9 mouse cellular contexts compared by ENCODE assay signal in genomic region chr3:104791017-104791416, GRCm38 (mm10). TPM values are rescaled to one million over a fixed set of nuclear protein-coding genes. Genes with fewer than 3 reads are reported as not detected.
DNase-seq lines count a peak whose midpoint lies in the region; ATAC-seq and TF ChIP-seq lines count a peak whose summit lies in the region.
"Had no signal": no experiment of that assay in that cellular context is flagged by ENCODE, and none has a peak within 500 bp of the region (broad histone marks: within the 10 kb centered on the region; RNA-seq: fewer than 3 reads in every experiment).

No protein-coding gene starts in this region.

- H3K27ac ChIP-seq in gastrocnemius, adult 2 months: peak overlapping the region; percentile 94
- peak overlapping the region; percentile 34; the same call in 1 of the 2 replicates for H3K27ac ChIP-seq in neural tube, embryonic 11.5 days (ENCODE audit: low read depth, low read length)
- no peak overlapping the region for H3K27ac ChIP-seq in liver, embryonic 13.5 days

- intact Hi-C loops in gastrocnemius, adult 2 months (cut with DNase I): no loop called here

- no peak for ATAC-seq in neural tube, embryonic 11.5 days (ENCODE audit: insufficient read depth, low FRiP score, low TSS enrichment)
- no peak for ATAC-seq in liver, embryonic 13.5 days (ENCODE audit: low read depth)
- ATAC-seq in inflammation-experienced regulatory T-cells, adult 6 months: no peak
- no peak for ATAC-seq in cerebellum, adult (ENCODE audit: insufficient number of reproducible peaks, low FRiP score, low TSS enrichment)
- ATAC-seq: activated CD4-positive, CD25-positive, alpha-beta regulatory T cell, adult 4 months had no signal

- H3K4me3 ChIP-seq in gastrocnemius, adult 2 months: peak overlapping the region; percentile 88
- H3K4me3 ChIP-seq in neural tube, embryonic 11.5 days (ENCODE audit: low read depth, low read length): peak overlapping the region; percentile 59
- H3K4me3 ChIP-seq in liver, embryonic 13.5 days (replicated peaks): no peak overlapping the region

- no peaks in the 10 kb centered on the region for H3K27me3 ChIP-seq in neural tube, embryonic 11.5 days (ENCODE audit: control insufficient read depth, insufficient read depth, low read length)
- H3K27me3 ChIP-seq in liver, embryonic 13.5 days: peaks cover 40% of the 10 kb centered on the region

- DNase-seq in gastrocnemius, adult 2 months: no peak
- no peak for DNase-seq in gastrocnemius, adult 8-10 months (ENCODE audit: low spot score in 2 of 2)
- DNase-seq in neural tube, embryonic 11.5 days (ENCODE audit: low spot score): no peak
- DNase-seq in neural tube, embryonic 10.5 days (ENCODE audit: extremely low spot score, low spot score): no peak
- DNase-seq in liver, embryonic 13.5 days: no peak
- DNase-seq in ovary, adult 18-20 months (ENCODE audit: low spot score): no peak

- TF ChIP-seq CTCF in gastrocnemius, adult 2 months (IDR thresholded peaks at IDR 0.05): no peak

- peaks cover 32% of the 10 kb centered on the region for H3K4me1 ChIP-seq in neural tube, embryonic 11.5 days (ENCODE audit: control insufficient read depth, insufficient read depth, low read length)
- peaks cover 64% of the 10 kb centered on the region for H3K4me1 ChIP-seq in liver, embryonic 13.5 days (replicated peaks)

- H3K4me2 ChIP-seq in neural tube, embryonic 11.5 days (ENCODE audit: low read depth): peak overlapping the region; percentile 76
- H3K4me2 ChIP-seq in liver, embryonic 13.5 days: peak overlapping the region; percentile 71

- peak overlapping the region; percentile 59 for H3K9ac ChIP-seq in neural tube, embryonic 11.5 days (ENCODE audit: low read length)
- no peak overlapping the region for H3K9ac ChIP-seq in liver, embryonic 13.5 days

- no peaks in the 10 kb centered on the region for H3K9me3 ChIP-seq in neural tube, embryonic 11.5 days (ENCODE audit: control insufficient read depth, low read length)
- H3K9me3 ChIP-seq in liver, embryonic 13.5 days (replicated peaks): no peaks in the 10 kb centered on the region

- WGBS in neural tube, embryonic 11.5 days: 27% methylated on average over 4 of the region's 4 CpGs
- 41% methylated on average over 4 of the region's 4 CpGs for WGBS in liver, embryonic 13.5 days (ENCODE audit: insufficient replicate concordance)

- H3K36me3 ChIP-seq in neural tube, embryonic 11.5 days (ENCODE audit: control insufficient read depth, insufficient read depth, low read length): peaks cover 2% of the 10 kb centered on the region; the same call in 1 of the 2 replicates
- H3K36me3 ChIP-seq in liver, embryonic 13.5 days: peaks cover 13% of the 10 kb centered on the region

RNA-seq across cellular contexts. Expression of gene Rhoc, which starts 2.8 kb away (rescaled TPM):
- total RNA-seq in gastrocnemius, adult 2 months (2021): 10 to 100 TPM; 26.1 to 41.6 TPM
- 10 to 100 TPM; 30.2 to 33.5 (median 32.0) TPM for total RNA-seq in gastrocnemius, adult 8-10 months (2022)
- 104 and 105 TPM in 2 replicates for polyA plus RNA-seq in neural tube, embryonic 11.5 days (2014; fragmentation: Nextera tagmentation; extraction: Ambion mirVana)
- 19.4 and 21.5 TPM in 2 replicates for polyA plus RNA-seq in liver, embryonic 13.5 days (2015; fragmentation: Nextera tagmentation; extraction: Ambion mirVana)
- polyA plus RNA-seq in inflammation-experienced regulatory T-cells, adult 6 months (2017; shearing (Covaris generic)): 10 to 100 TPM in 1 of 3 experiments, 1 to 10 TPM in 2; 1.2 to 14.7 (median 2.5) TPM

RNA-seq across cellular contexts. Expression of gene Fam19a3, which starts 9.4 kb away (rescaled TPM):
- total RNA-seq in gastrocnemius, adult 2 months (2021): 1 to 10 TPM; 2.7 to 4.2 TPM
- 1 to 10 TPM; 1.9 to 3.2 (median 2.6) TPM for total RNA-seq in gastrocnemius, adult 8-10 months (2022)
- polyA plus RNA-seq in neural tube, embryonic 11.5 days (2014; fragmentation: Nextera tagmentation; extraction: Ambion mirVana): not detected in 2 replicates
- not detected in 2 replicates for polyA plus RNA-seq in liver, embryonic 13.5 days (2015; fragmentation: Nextera tagmentation; extraction: Ambion mirVana)
- polyA plus RNA-seq in inflammation-experienced regulatory T-cells, adult 6 months (2017; shearing (Covaris generic)): 1 to 10 TPM in 1 of 3 experiments, under 1 TPM in 2; 0.40 to 1.5 (median 0.50) TPM

RNA-seq across cellular contexts. Expression of gene Ppm1j, which starts 10.2 kb away (rescaled TPM):
- 10 to 100 TPM; 33.3 to 45.6 TPM for total RNA-seq in gastrocnemius, adult 2 months (2021)
- total RNA-seq in gastrocnemius, adult 8-10 months (2022): 10 to 100 TPM; 33.3 to 41.9 (median 35.3) TPM
- polyA plus RNA-seq in neural tube, embryonic 11.5 days (2014; fragmentation: Nextera tagmentation; extraction: Ambion mirVana): 1.0 and 1.9 TPM in 2 replicates
- 0.37 and 0.59 TPM in 2 replicates for polyA plus RNA-seq in liver, embryonic 13.5 days (2015; fragmentation: Nextera tagmentation; extraction: Ambion mirVana)
- 10 to 100 TPM; 19.0 to 23.8 (median 22.1) TPM for polyA plus RNA-seq in inflammation-experienced regulatory T-cells, adult 6 months (2017; shearing (Covaris generic))

RNA-seq across cellular contexts. Expression of gene Mov10, which starts 27.3 kb away (rescaled TPM):
- 1 to 10 TPM in 1 of 2 experiments, under 1 TPM in 1; 0.38 to 2.5 TPM for total RNA-seq in gastrocnemius, adult 2 months (2021)
- under 1 TPM; 0.32 to 0.92 (median 0.54) TPM for total RNA-seq in gastrocnemius, adult 8-10 months (2022)
- 17.4 and 22.0 TPM in 2 replicates for polyA plus RNA-seq in neural tube, embryonic 11.5 days (2014; fragmentation: Nextera tagmentation; extraction: Ambion mirVana)
- polyA plus RNA-seq in liver, embryonic 13.5 days (2015; fragmentation: Nextera tagmentation; extraction: Ambion mirVana): 26.2 and 28.7 TPM in 2 replicates
- 10 to 100 TPM; 24.0 to 29.1 (median 26.9) TPM for polyA plus RNA-seq in inflammation-experienced regulatory T-cells, adult 6 months (2017; shearing (Covaris generic))
